Mouse (Mus musculus): Measurements from ENCODE around the gene Psmd10. TPM values are rescaled to one million over a fixed set of nuclear protein-coding genes. Genes with fewer than 3 reads are reported as not detected.

Psmd10 gene
- total and polyA plus RNA-seq, 3 experiments = 47.3 to 64.1 (median 47.9) TPM

DNA sequence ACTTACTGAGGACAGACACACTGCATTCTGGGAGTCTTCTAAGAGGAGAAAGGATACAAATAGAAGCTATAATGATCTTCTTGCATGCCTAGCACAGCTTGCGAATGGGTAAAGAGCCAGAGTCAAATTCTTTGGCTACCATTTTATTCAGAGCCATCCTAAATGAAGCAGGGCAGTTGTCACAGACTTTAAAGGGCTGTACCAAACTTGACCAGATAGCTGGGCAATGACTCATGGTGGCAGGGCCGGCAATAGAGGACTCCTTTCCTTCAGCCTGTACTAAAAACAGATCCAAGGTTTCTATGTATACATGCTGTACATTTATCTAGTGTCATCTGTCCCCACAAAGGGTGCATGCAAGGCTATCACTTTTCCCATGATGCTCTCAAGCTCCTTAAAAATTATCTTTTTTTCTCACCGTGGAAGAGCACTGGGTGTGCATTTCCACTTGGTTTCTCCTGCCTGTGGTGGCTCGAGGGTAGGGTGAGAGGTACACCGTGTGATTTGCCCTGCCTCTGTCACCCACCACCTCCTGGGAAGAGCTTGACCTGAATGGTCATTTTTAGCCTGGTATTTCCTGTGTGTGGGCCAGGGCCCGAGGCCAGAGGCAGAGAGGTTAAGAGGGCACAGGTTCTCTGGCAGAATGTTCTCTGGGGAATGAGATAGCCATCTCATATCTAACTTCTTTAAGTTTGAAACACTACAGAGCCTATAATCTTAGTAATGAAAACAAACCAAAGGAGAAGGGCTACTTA lies 26.9 kb upstream of the Psmd10 start:
- TF ChIP-seq JUND (conservative IDR thresholded peaks at IDR 0.05; ENCODE audit: low read depth, low read length) (no peak), POLR2AphosphoS2 (IDR thresholded peaks at IDR 0.05; ENCODE audit: low read depth, low read length) (no peak)
- Histone ChIP-seq H3K27me3 (replicated peaks) (no peaks in the 10 kb centered on the region), H3K79me2 (replicated peaks; ENCODE audit: control insufficient read depth, extremely low read depth, insufficient read depth, poor library complexity, severe bottlenecking) (peaks cover 4% of the 10 kb centered on the region; the same call in 1 of the 2 replicates), H3K4me1 (ENCODE audit: control insufficient read depth in 1 of 2, insufficient read depth in 2 of 2) (peaks cover 11 to 65% of the 10 kb centered on the region in 2 experiments), H3K4me3 (replicated peaks in 1 of 3; ENCODE audit: low read depth in 2 of 3, low read length in 2 of 3, poor library complexity in 1 of 3) (no peak overlapping the region), H3K9ac (ENCODE audit: insufficient read depth, low read depth) (no peak overlapping the region), H3K27ac (ENCODE audit: insufficient read depth, low read depth) (peak overlapping the region; percentile 75), H3K36me3 (replicated peaks in 1 of 2; ENCODE audit: control insufficient read depth in 1 of 2, insufficient read depth in 1 of 2, low read length in 1 of 2) (peaks cover 0 to 4% of the 10 kb centered on the region in 2 experiments), H3K9me3 (replicated peaks; ENCODE audit: low read length) (no peaks in the 10 kb centered on the region), H3K4me2 (ENCODE audit: insufficient read depth, low read depth, poor library complexity, severe bottlenecking) (peak overlapping the region; percentile 44)
- in situ Hi-C loops (cut with MboI; ENCODE audit: low pct_ligation_motif_present, low pct_unique_long_range_greater_than_20kb, low sequenced_read_pairs) (no loop called here), dilution Hi-C loops (cut with MboI; ENCODE audit: extremely low pct_ligation_motif_present, extremely low pct_unique_long_range_greater_than_20kb, low sequenced_read_pairs) (no loop called here)
- no peak for DNase-seq (ENCODE audit: extremely low read depth)

- in situ Hi-C loops (cut with MboI; ENCODE audit: low pct_ligation_motif_present, low pct_unique_long_range_greater_than_20kb, low sequenced_read_pairs) (no loop called here), dilution Hi-C loops (cut with MboI; ENCODE audit: extremely low pct_ligation_motif_present, extremely low pct_unique_long_range_greater_than_20kb, low sequenced_read_pairs) (no loop called here)
- H3K9me3 ChIP-seq (replicated peaks; ENCODE audit: low read length) = no peaks in the 10 kb centered on the region
- TF ChIP-seq ZC3H11A (IDR thresholded peaks at IDR 0.05; ENCODE audit: low read depth, low read length) (no peak), SMC3 (IDR thresholded peaks at IDR 0.05; ENCODE audit: low read depth, low read length) (no peak), USF1 (IDR thresholded peaks at IDR 0.05; ENCODE audit: low read depth, low read length) (no peak), BHLHE40 (IDR thresholded peaks at IDR 0.05; ENCODE audit: low read depth, low read length) (peak; percentile 70), EP300 (IDR thresholded peaks at IDR 0.05; ENCODE audit: low read length) (peak; percentile 49; the same call in 1 of the 2 replicates), TBP (conservative IDR thresholded peaks at IDR 0.05; ENCODE audit: low read depth, low read length) (no peak), CHD1 (IDR thresholded peaks at IDR 0.05; ENCODE audit: low read depth, low read length) (no peak), USF2 (conservative IDR thresholded peaks at IDR 0.05; ENCODE audit: low read depth, low read length) (no peak), MXI1 (IDR thresholded peaks at IDR 0.05; ENCODE audit: low read depth, low read length) (no peak), UBTF (IDR thresholded peaks at IDR 0.05; ENCODE audit: low read depth, low read length) (no peak), TCF12 (IDR thresholded peaks at IDR 0.05; ENCODE audit: low read depth, low read length) (peak; percentile 51; the same call in 1 of the 2 replicates), IRF4 (IDR thresholded peaks at IDR 0.05; ENCODE audit: low read depth, low read length) (peak; percentile 42; the same call in 1 of the 2 replicates), POLR2A (IDR thresholded peaks at IDR 0.05; ENCODE audit: low read depth, low read length) (no peak), RAD21 (IDR thresholded peaks at IDR 0.05; ENCODE audit: low read depth, low read length) (no peak), MAZ (IDR thresholded peaks at IDR 0.05; ENCODE audit: low read depth, low read length) (no peak), ZMIZ1 (IDR thresholded peaks at IDR 0.05; ENCODE audit: low read depth, low read length) (no peak), GABPA (IDR thresholded peaks at IDR 0.05; ENCODE audit: insufficient replicate concordance, low read depth, low read length) (no peak), PAX5 (IDR thresholded peaks at IDR 0.05; ENCODE audit: low read length) (no peak), ELF1 (IDR thresholded peaks at IDR 0.05; ENCODE audit: low read depth, low read length) (no peak), CHD2 (IDR thresholded peaks at IDR 0.05; ENCODE audit: low read length) (no peak), HCFC1 (IDR thresholded peaks at IDR 0.05; ENCODE audit: low read depth, low read length) (no peak), ETS1 (conservative IDR thresholded peaks at IDR 0.05; ENCODE audit: low read depth, low read length) (peak; percentile 66), MEF2A (IDR thresholded peaks at IDR 0.05; ENCODE audit: borderline replicate concordance, low read depth, low read length) (no peak), ZNF384 (IDR thresholded peaks at IDR 0.05; ENCODE audit: low read depth, low read length) (no peak), ZKSCAN1 (IDR thresholded peaks at IDR 0.05; ENCODE audit: borderline replicate concordance, low read depth, low read length) (no peak), E2F4 (IDR thresholded peaks at IDR 0.05; ENCODE audit: insufficient replicate concordance, low read depth, low read length) (no peak), JUN (IDR thresholded peaks at IDR 0.05; ENCODE audit: insufficient read depth, low read depth, low read length) (no peak), MYC (IDR thresholded peaks at IDR 0.05; ENCODE audit: low read depth, low read length) (no peak), NELFE (IDR thresholded peaks at IDR 0.05; ENCODE audit: low read depth, low read length) (no peak), RCOR1 (conservative IDR thresholded peaks at IDR 0.05; ENCODE audit: low read depth, low read length) (no peak)
- H3K9ac ChIP-seq (ENCODE audit: insufficient read depth, low read depth) = no peak overlapping the region
- no peak overlapping the region for H3K27ac ChIP-seq (ENCODE audit: insufficient read depth, low read depth)
- H3K36me3 ChIP-seq (replicated peaks in 1 of 2; ENCODE audit: control insufficient read depth in 1 of 2, insufficient read depth in 1 of 2, low read length in 1 of 2) = no peaks in the 10 kb centered on the region
- H3K79me2 ChIP-seq (replicated peaks; ENCODE audit: control insufficient read depth, extremely low read depth, insufficient read depth, poor library complexity, severe bottlenecking) = peaks cover 4% of the 10 kb centered on the region; the same call in 1 of the 2 replicates
- H3K4me2 ChIP-seq (ENCODE audit: insufficient read depth, low read depth, poor library complexity, severe bottlenecking) = 0 out of 2 replicates have a peak overlapping the region, but pooled peaks have one; percentile 8
- no peaks in the 10 kb centered on the region for H3K27me3 ChIP-seq (replicated peaks)
- peaks cover 11 to 59% of the 10 kb centered on the region in 2 experiments for H3K4me1 ChIP-seq (ENCODE audit: control insufficient read depth in 1 of 2, insufficient read depth in 2 of 2)
- peak overlapping the region in 1 of 3 experiments; percentile 19 for H3K4me3 ChIP-seq (replicated peaks in 1 of 3; ENCODE audit: low read depth in 2 of 3, low read length in 2 of 3, poor library complexity in 1 of 3)
- DNase-seq (ENCODE audit: extremely low read depth) = peak; percentile 23
Measured at GRCm38 (mm10) chrX:140980163-140980562, 23.6 kb upstream of the Psmd10 start.

Measured in CH12.LX (cell line).